Mouse (Mus musculus) limb, embryonic 12.5 days (tissue): ENCODE data around the gene Lrp1. TPM values are rescaled to one million over a fixed set of nuclear protein-coding genes. Genes with fewer than 3 reads are reported as not detected.
A peak's percentile ranks its signal among the peaks of the same experiment; 100 is the strongest.

Experiments
- ATAC-seq: fragments of 200-750 bp; cut with Nextera tagmentation; 2 replicates; pipeline ENCODE4 v1.8.0; 2017; ENCODE audit warnings: low read depth, moderate TSS enrichment; ENCODE audit not compliant: insufficient number of reproducible peaks, insufficient read depth, low FRiP score, low TSS enrichment
- H3K27ac ChIP-seq: fragments of 300-500 bp; sonication (generic); 2 replicates; pipeline ENCODE4 v1.5.1; 2016; ENCODE audit warnings: mild to moderate bottlenecking, moderate library complexity
- H3K27me3 ChIP-seq: fragments of 300-500 bp; sonication (generic); 2 replicates; pipeline ENCODE4 v1.6.1; 2016; ENCODE audit warnings: mild to moderate bottlenecking, moderate library complexity
- H3K36me3 ChIP-seq: fragments of 300-500 bp; sonication (generic); 2 replicates; pipeline ENCODE4 v1.6.1; 2016; ENCODE audit warnings: mild to moderate bottlenecking, moderate library complexity
- H3K4me1 ChIP-seq: fragments of 300-500 bp; sonication (generic); replicated peaks from 2 replicates; pipeline ENCODE4 v1.6.1; 2016
- H3K4me2 ChIP-seq: fragments of 300-500 bp; sonication (generic); 2 replicates; pipeline ENCODE4 v1.6.1; 2016; ENCODE audit warnings: mild to moderate bottlenecking, moderate library complexity
- H3K4me3 ChIP-seq: fragments of 300-500 bp; sonication (generic); replicated peaks from 2 replicates; pipeline ENCODE4 v1.5.1; 2016; ENCODE audit warnings: mild to moderate bottlenecking
- H3K9ac ChIP-seq: fragments of 300-500 bp; sonication (generic); replicated peaks from 2 replicates; pipeline ENCODE4 v1.6.1; 2016; ENCODE audit warnings: mild to moderate bottlenecking, moderate library complexity
- H3K9me3 ChIP-seq: fragments of 300-500 bp; sonication (generic); 2 replicates; pipeline ENCODE4 v1.6.1; 2016; ENCODE audit warnings: mild to moderate bottlenecking, moderate library complexity
- WGBS: fragments of 180-500 bp; shearing (Covaris S2); methylation state at CpG from one replicate; pipeline ENCODE4 v1.1.7; 2016; 5-methylcytosine and 5-hydroxymethylcytosine counted together
- polyA plus RNA-seq: library from polyadenylated mRNA; unstranded; fragments of >200 nt; fragmentation: Nextera tagmentation; extraction: Ambion mirVana; gene quantifications from 2 replicates; pipeline ENCODE4 v1.2.1, GENCODE M21; 2016

The Lrp1 gene
- polyA plus RNA-seq, 1 experiment from 2014 or later: 87.6 TPM

DNA sequence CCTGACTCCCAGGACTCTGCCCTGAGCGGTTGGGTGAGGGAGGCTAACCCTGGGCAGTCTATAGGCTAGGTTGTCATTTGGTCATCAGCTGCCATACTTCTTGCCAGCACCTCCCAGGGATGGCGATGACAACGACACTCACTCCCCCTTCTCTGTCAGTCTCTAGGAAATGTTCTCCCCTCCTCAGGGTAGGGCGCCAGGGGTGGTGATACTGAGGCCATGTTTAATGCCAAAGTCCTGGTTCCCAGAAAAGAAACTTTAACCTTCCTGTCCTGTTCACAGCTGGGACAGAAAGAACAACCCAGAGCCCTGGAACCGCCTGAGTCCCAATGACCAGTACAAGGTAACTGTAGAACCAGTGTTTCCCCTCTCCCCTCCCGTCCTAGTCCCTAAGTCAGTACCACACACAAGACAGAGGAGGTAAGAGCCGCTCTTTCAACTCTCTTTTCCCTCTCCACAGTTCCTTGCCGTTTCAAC lies 104.9 kb downstream of the Lrp1 start:
- Histone ChIP-seq H3K9ac (0 out of 2 replicates have a peak overlapping the region, but pooled peaks have one; percentile 28), H3K36me3 (peaks cover 38% of the 10 kb centered on the region), H3K4me1 (peaks cover 73% of the 10 kb centered on the region), H3K27me3 (peaks cover 70% of the 10 kb centered on the region), H3K4me3 (no peak overlapping the region), H3K27ac (no peak overlapping the region), H3K4me2 (peak overlapping the region; percentile 50), H3K9me3 (no peaks in the 10 kb centered on the region)
- 16% methylated on average over 8 of the region's 8 CpGs for WGBS
- no peak for ATAC-seq

DNA sequence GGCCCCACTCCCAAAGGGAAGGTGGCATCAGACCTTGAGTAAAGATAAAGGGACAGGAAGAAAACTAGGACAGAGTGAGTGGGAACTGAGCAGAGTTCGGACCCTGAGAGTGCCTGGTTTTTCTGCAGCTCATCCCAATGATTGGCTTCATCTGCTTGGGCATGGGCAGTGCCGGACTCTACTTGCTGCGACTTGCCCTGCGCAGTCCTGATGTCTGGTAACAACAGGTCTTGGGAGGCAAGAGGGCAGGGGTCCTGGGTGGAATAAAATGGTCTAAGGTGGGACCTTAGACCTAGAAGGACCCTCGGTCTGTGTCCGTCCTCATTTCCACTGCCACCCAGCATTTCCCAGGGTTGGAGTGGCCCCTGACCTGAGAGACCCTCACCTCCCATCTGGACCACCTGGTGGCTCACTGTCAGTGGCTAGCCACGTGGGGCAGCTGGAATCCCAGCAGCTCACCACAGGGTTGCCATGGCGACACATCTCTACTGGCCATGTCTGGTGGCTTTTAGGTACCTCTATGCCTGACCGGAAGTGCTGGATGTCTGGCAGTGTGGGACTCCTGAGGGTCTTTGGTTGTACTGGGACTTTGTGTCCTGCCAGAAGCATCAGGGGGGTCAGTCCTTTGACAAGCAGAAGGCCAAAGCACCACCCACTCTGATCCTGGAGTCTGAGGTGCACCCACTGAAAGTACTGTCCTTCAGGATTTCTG lies 105.5 kb downstream of the Lrp1 start:
- peaks cover 34% of the 10 kb centered on the region for H3K36me3 ChIP-seq
- 25% methylated on average over 9 of the region's 9 CpGs for WGBS
- no peak overlapping the region for H3K4me3 ChIP-seq
- H3K4me2 ChIP-seq: 0 out of 2 replicates have a peak overlapping the region, but pooled peaks have one; percentile 4
- peaks cover 73% of the 10 kb centered on the region for H3K4me1 ChIP-seq
- ATAC-seq: no peak
- H3K9ac ChIP-seq: no peak overlapping the region
- H3K9me3 ChIP-seq: no peaks in the 10 kb centered on the region
- peaks cover 76% of the 10 kb centered on the region for H3K27me3 ChIP-seq
- H3K27ac ChIP-seq: no peak overlapping the region

- Histone ChIP-seq H3K9me3 (no peaks in the 10 kb centered on the region), H3K4me1 (peaks cover 79% of the 10 kb centered on the region), H3K27me3 (peaks cover 83% of the 10 kb centered on the region), H3K4me3 (peak within 1 kb of the TSS; percentile 50), H3K27ac (no peak within 1 kb of the TSS), H3K4me2 (peak within 1 kb of the TSS; percentile 95), H3K9ac (peak within 1 kb of the TSS; percentile 12; the same call in 1 of the 2 replicates), H3K36me3 (peaks cover 28% of the 10 kb centered on the region)
- WGBS: 11% methylated on average over 6 of the region's 6 CpGs
- ATAC-seq: no peak
Measured at GRCm38 (mm10) chr10:127514764-127515163, 106.2 kb downstream of the Lrp1 start, which contains the start of gene Ndufa4l2. Ndufa4l2 (plus strand) TSS chr10:127514967.

DNA sequence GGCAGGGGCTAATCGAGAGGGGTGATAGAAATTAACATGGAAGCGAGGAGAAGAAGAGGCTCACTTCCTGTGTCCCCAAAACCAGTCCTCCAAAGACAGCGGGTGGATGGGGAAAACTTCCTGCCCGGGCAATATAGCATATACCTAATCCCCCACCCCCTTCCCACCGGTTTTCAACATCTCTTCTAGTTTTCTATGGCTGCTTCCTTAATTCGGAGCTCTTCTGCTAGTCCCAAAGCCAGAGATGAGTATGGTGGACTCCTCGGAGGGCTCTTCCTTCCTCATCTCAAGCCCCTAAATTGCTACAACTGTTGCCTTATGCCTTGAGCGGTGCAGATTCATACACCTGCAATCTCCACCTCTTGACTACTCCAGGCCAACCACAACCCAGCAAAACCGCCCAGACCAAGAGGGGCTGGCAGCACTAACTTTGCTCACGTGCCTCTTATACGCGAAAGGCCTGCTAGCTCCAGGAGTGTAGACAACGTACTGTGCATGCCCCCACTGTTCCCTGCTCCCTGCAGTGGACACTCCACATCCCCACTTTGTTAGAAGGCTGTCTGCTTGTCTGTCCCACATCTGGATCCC lies 106.7 kb downstream of the Lrp1 start:
- H3K9me3 ChIP-seq: no peaks in the 10 kb centered on the region
- peaks cover 22% of the 10 kb centered on the region for H3K36me3 ChIP-seq
- H3K4me3 ChIP-seq: peak overlapping the region; percentile 50; the same call in 1 of the 2 replicates
- ATAC-seq: no peak
- peaks cover 84% of the 10 kb centered on the region for H3K4me1 ChIP-seq
- 13% methylated on average over 13 of the region's 13 CpGs for WGBS
- no peak overlapping the region for H3K27ac ChIP-seq
- H3K4me2 ChIP-seq: peak overlapping the region; percentile 95
- H3K27me3 ChIP-seq: peaks cover 89% of the 10 kb centered on the region
- no peak overlapping the region; the same call in 1 of the 2 replicates for H3K9ac ChIP-seq

GRCm38 (mm10) chr10:127513501-127514091 lies 107.4 kb downstream of the Lrp1 start:
- H3K27ac ChIP-seq: 0 out of 2 replicates have a peak overlapping the region, but pooled peaks have one; percentile 4
- ATAC-seq: peak; percentile 10; the same call in 1 of the 2 replicates
- peak overlapping the region; percentile 12; the same call in 1 of the 2 replicates for H3K9ac ChIP-seq

GRCm38 (mm10) chr10:127512813-127513212 lies 108.1 kb downstream of the Lrp1 start:
- Histone ChIP-seq H3K27me3 (peaks cover 94% of the 10 kb centered on the region), H3K9ac (0 out of 2 replicates have a peak overlapping the region, but pooled peaks have one; percentile 12), H3K9me3 (no peaks in the 10 kb centered on the region), H3K4me2 (peak overlapping the region; percentile 95), H3K4me1 (peaks cover 96% of the 10 kb centered on the region), H3K36me3 (peaks cover 8% of the 10 kb centered on the region), H3K27ac (0 out of 2 replicates have a peak overlapping the region, but pooled peaks have one; percentile 4), H3K4me3 (peak overlapping the region; percentile 50)
- WGBS: under 1% methylated on average over 27 of the region's 27 CpGs
- ATAC-seq: peak; percentile 12; the same call in 1 of the 2 replicates

More at GRCm38 (mm10) chr10:127513501-127514091, 107.4 kb downstream of the Lrp1 start:
- Histone ChIP-seq H3K27me3 (peaks cover 91% of the 10 kb centered on the region), H3K4me3 (peak overlapping the region; percentile 50), H3K4me2 (peak overlapping the region; percentile 95), H3K9me3 (no peaks in the 10 kb centered on the region), H3K36me3 (peaks cover 16% of the 10 kb centered on the region), H3K4me1 (peaks cover 90% of the 10 kb centered on the region)
- WGBS: under 1% methylated on average over 16 of the region's 16 CpGs

DNA sequence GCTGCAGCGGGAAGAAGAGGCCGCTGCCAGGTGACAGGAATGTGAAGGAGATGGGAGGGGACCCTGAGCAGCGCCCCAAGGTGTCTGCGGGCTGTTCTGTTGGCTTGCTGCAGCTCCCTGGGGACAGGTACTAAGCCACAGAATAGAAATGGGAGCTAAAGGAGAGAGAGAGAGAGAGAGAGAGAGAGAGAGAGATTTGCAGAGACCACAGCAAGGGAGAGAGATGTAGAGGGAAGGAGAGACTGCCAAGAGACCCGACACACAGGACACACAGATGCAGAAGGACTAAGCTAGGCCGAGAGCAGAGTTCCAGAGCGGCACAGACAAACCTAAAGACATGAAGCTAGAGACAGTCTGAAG lies 108.7 kb downstream of the Lrp1 start:
- Histone ChIP-seq H3K4me3 (peak overlapping the region; percentile 50), H3K27ac (no peak overlapping the region), H3K9me3 (no peaks in the 10 kb centered on the region), H3K27me3 (peaks cover 94% of the 10 kb centered on the region), H3K4me2 (peak overlapping the region; percentile 95), H3K9ac (peak overlapping the region; percentile 60; the same call in 1 of the 2 replicates), H3K4me1 (peaks cover 91% of the 10 kb centered on the region), H3K36me3 (peaks cover 3% of the 10 kb centered on the region; the same call in 1 of the 2 replicates)
- WGBS: 4% methylated on average over 7 of the region's 7 CpGs
- ATAC-seq: no peak

GRCm38 (mm10) chr10:127511634-127512306 lies 109.2 kb downstream of the Lrp1 start:
- Histone ChIP-seq H3K27ac (no peak overlapping the region), H3K4me3 (peak overlapping the region; percentile 50), H3K36me3 (no peaks in the 10 kb centered on the region), H3K27me3 (peaks cover 94% of the 10 kb centered on the region), H3K9me3 (no peaks in the 10 kb centered on the region), H3K9ac (peak overlapping the region; percentile 60), H3K4me2 (peak overlapping the region; percentile 95), H3K4me1 (peaks cover 86% of the 10 kb centered on the region)
- under 1% methylated on average over 45 of the region's 46 CpGs for WGBS
- ATAC-seq: no peak

GRCm38 (mm10) chr10:127510895-127511617 lies 109.9 kb downstream of the Lrp1 start:
- H3K4me3 ChIP-seq: peak overlapping the region; percentile 50
- H3K36me3 ChIP-seq: no peaks in the 10 kb centered on the region
- no peaks in the 10 kb centered on the region for H3K9me3 ChIP-seq
- H3K27me3 ChIP-seq: peaks cover 94% of the 10 kb centered on the region
- H3K4me2 ChIP-seq: peak overlapping the region; percentile 95
- no peak for ATAC-seq
- H3K27ac ChIP-seq: peak overlapping the region; percentile 17; the same call in 1 of the 2 replicates
- peaks cover 79% of the 10 kb centered on the region for H3K4me1 ChIP-seq
- H3K9ac ChIP-seq: no peak overlapping the region
- WGBS: 2% methylated on average over 11 of the region's 11 CpGs
